ENCODE assay signal across 21 mouse cellular contexts in genomic region chr5:64663766-64664165, GRCm38 (mm10).
"Had no signal": no experiment of that assay in that cellular context is flagged by ENCODE, and none has a peak within 500 bp of the region (broad histone marks: within the 10 kb centered on the region; RNA-seq: fewer than 3 reads in every experiment).

No protein-coding gene starts in this region.

- DNase-seq: layer of hippocampus, postnatal 36 days; lung, adult 18-20 months; lung, postnatal 10 days; lung, postnatal 36 days; retina, postnatal 1 day; right cerebral cortex, postnatal 25 days; spleen, adult 18-20 months; thymus, postnatal 25 days had no signal

- H3K27ac ChIP-seq: intestine, embryonic 15.5 days; kidney, postnatal 0 days; left cerebral cortex, adult 2 months; liver, embryonic 12.5 days; liver, embryonic 15.5 days; lung, embryonic 15.5 days; midbrain, embryonic 10.5 days; midbrain, embryonic 13.5 days; neural tube, embryonic 13.5 days; stomach, embryonic 15.5 days had no signal

- ATAC-seq: intestine, embryonic 15.5 days; liver, embryonic 12.5 days; midbrain, embryonic 13.5 days; midbrain, embryonic 16.5 days had no signal

- H3K9me3 ChIP-seq: intestine, embryonic 15.5 days; liver, embryonic 12.5 days; liver, embryonic 15.5 days; lung, embryonic 15.5 days; megakaryocyte, embryonic 14.5 days; midbrain, embryonic 10.5 days; midbrain, embryonic 13.5 days; neural tube, embryonic 13.5 days; stomach, embryonic 15.5 days had no signal

- H3K27me3 ChIP-seq: intestine, embryonic 15.5 days; liver, embryonic 12.5 days; liver, embryonic 15.5 days; lung, embryonic 15.5 days; midbrain, embryonic 13.5 days; neural tube, embryonic 13.5 days; stomach, embryonic 15.5 days had no signal

- H3K4me3 ChIP-seq: intestine, embryonic 15.5 days; left cerebral cortex, adult 2 months; liver, embryonic 12.5 days; liver, embryonic 15.5 days; lung, embryonic 15.5 days; megakaryocyte, embryonic 14.5 days; midbrain, embryonic 10.5 days; midbrain, embryonic 13.5 days; myocyte; neural tube, embryonic 13.5 days; stomach, embryonic 15.5 days had no signal

- H3K4me2 ChIP-seq: intestine, embryonic 15.5 days; liver, embryonic 12.5 days; liver, embryonic 15.5 days; lung, embryonic 15.5 days; midbrain, embryonic 13.5 days; neural tube, embryonic 13.5 days; stomach, embryonic 15.5 days had no signal

- H3K36me3 ChIP-seq: intestine, embryonic 15.5 days; liver, embryonic 12.5 days; liver, embryonic 15.5 days; lung, embryonic 15.5 days; midbrain, embryonic 10.5 days; midbrain, embryonic 13.5 days; neural tube, embryonic 13.5 days; stomach, embryonic 15.5 days had no signal

- H3K4me1 ChIP-seq: intestine, embryonic 15.5 days; lung, embryonic 15.5 days; neural tube, embryonic 13.5 days; stomach, embryonic 15.5 days had no signal

- H3K9ac ChIP-seq: intestine, embryonic 15.5 days; liver, embryonic 12.5 days; liver, embryonic 15.5 days; lung, embryonic 15.5 days; midbrain, embryonic 13.5 days; neural tube, embryonic 13.5 days; stomach, embryonic 15.5 days had no signal
